ENCODE assay signal across 27 mouse cellular contexts in the genomic region with DNA sequence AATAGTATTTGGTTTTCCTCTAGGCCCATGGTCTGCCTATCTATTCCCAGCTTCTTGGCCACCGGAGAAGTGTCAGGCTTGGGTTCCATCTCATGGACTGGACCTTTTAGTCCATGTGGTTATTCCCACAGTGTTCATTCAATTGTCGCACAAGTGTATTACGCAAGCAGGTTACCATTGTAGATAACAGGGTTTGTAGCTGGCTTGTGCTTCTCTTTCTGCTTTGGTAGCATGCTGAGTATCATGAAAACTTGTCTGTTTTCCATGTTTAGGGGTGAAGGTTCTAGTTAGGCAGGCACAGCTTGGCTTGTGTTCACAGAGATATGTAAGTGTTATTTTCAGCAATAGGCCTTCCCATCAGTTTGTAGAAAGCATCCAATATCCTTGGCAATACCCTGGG.
"Had no signal": no experiment of that assay in that cellular context is flagged by ENCODE, and none has a peak within 500 bp of the region (broad histone marks: within the 10 kb centered on the region; RNA-seq: fewer than 3 reads in every experiment).

No protein-coding gene starts in this region.

- DNase-seq: left cerebral cortex, postnatal 4 days; liver, embryonic 13.5 days; liver, postnatal 0 days; lung, adult 18-20 months; lung, adult 2 months; lung, embryonic 14.5 days; lung, postnatal 10 days; lung, postnatal 14 days; lung, postnatal 36 days; lung, postnatal 4 days; midbrain, embryonic 14.5 days had no signal

- H3K27me3 ChIP-seq: limb, embryonic 12.5 days; limb, embryonic 13.5 days; limb, embryonic 15.5 days; liver, embryonic 12.5 days; liver, embryonic 13.5 days; liver, embryonic 15.5 days; lung, embryonic 15.5 days; megakaryocyte, embryonic 14.5 days; midbrain, embryonic 12.5 days; midbrain, embryonic 13.5 days; midbrain, embryonic 15.5 days; neural tube, embryonic 12.5 days had no signal

- H3K9ac ChIP-seq: limb, embryonic 12.5 days; limb, embryonic 13.5 days; limb, embryonic 15.5 days; liver, embryonic 12.5 days; liver, embryonic 13.5 days; liver, embryonic 14.5 days; liver, embryonic 15.5 days; liver, postnatal 0 days; lung, embryonic 14.5 days; lung, embryonic 15.5 days; midbrain, embryonic 12.5 days; midbrain, embryonic 13.5 days; midbrain, embryonic 15.5 days; neural tube, embryonic 12.5 days had no signal

- H3K27ac ChIP-seq: limb, embryonic 10.5 days; limb, embryonic 12.5 days; limb, embryonic 13.5 days; limb, embryonic 15.5 days; liver, embryonic 12.5 days; liver, embryonic 13.5 days; liver, embryonic 14.5 days; liver, embryonic 15.5 days; lung, embryonic 15.5 days; macrophage; midbrain, embryonic 10.5 days; midbrain, embryonic 12.5 days; midbrain, embryonic 13.5 days; midbrain, embryonic 15.5 days; neural tube, embryonic 12.5 days had no signal

- H3K4me3 ChIP-seq: limb, embryonic 10.5 days; limb, embryonic 12.5 days; limb, embryonic 13.5 days; limb, embryonic 15.5 days; liver, embryonic 12.5 days; liver, embryonic 13.5 days; liver, embryonic 15.5 days; lung, embryonic 15.5 days; megakaryocyte, embryonic 14.5 days; midbrain, embryonic 10.5 days; midbrain, embryonic 12.5 days; midbrain, embryonic 13.5 days; midbrain, embryonic 15.5 days; myocyte; neural tube, embryonic 12.5 days had no signal

- H3K4me1 ChIP-seq: limb, embryonic 10.5 days; limb, embryonic 12.5 days; liver, embryonic 13.5 days; liver, embryonic 15.5 days; lung, embryonic 15.5 days; midbrain, embryonic 10.5 days; midbrain, embryonic 12.5 days; midbrain, embryonic 15.5 days; neural tube, embryonic 12.5 days had no signal
